In the genomic region with DNA sequence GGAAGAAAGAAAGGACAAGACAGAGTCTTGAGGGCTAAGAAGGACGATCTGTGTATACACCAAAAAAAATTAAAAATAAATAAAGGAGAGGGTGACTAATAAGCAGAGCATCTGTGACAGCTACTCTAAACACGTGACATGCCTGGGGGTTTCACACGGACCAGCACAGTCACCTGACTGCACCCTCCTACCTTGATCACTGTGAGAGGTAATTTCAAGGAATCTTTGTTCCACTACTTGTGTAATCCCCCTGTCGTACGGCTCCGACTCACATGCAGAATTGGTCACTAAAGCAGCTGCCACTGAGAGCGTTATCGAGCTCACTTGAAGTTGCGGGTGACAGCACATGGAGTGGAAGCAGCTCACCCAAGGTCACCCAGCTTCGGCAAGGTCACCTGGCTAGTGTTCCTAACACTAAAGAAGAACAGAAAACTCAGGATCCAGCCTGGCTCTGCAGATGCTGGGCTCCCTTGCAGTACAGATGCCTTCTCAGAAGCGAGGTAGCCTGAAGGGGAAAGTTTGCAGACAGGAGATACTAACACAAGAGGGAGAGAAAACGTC, we compare ENCODE assay signal across 20 mouse cellular contexts. TPM values are rescaled to one million over a fixed set of nuclear protein-coding genes. Genes with fewer than 3 reads are reported as not detected.
DNase-seq lines count a peak whose midpoint lies in the region; ATAC-seq and TF ChIP-seq lines count a peak whose summit lies in the region.
"Had no signal": no experiment of that assay in that cellular context is flagged by ENCODE, and none has a peak within 500 bp of the region (broad histone marks: within the 10 kb centered on the region; RNA-seq: fewer than 3 reads in every experiment).

No protein-coding gene starts in this region.

- H3K4me2 ChIP-seq in lung, embryonic 14.5 days, result no peak overlapping the region
- H3K4me2 ChIP-seq in lung, postnatal 0 days (replicated peaks; ENCODE audit: low read depth, low read length), result no peak overlapping the region
- peak overlapping the region; percentile 40 for H3K4me2 ChIP-seq in heart, embryonic 13.5 days
- H3K4me2 ChIP-seq in intestine, embryonic 16.5 days (ENCODE audit: low read depth, low read length), result no peak overlapping the region
- H3K4me2 ChIP-seq: forebrain, embryonic 13.5 days; hindbrain, embryonic 14.5 days; midbrain, embryonic 13.5 days; neural tube, embryonic 13.5 days had no signal

- H3K9me3 ChIP-seq in lung, embryonic 14.5 days (ENCODE audit: low read depth, low read length), result no peaks in the 10 kb centered on the region
- H3K9me3 ChIP-seq in lung, postnatal 0 days (ENCODE audit: low read length), result no peaks in the 10 kb centered on the region
- H3K9me3 ChIP-seq in heart, embryonic 13.5 days, result no peaks in the 10 kb centered on the region
- no peaks in the 10 kb centered on the region for H3K9me3 ChIP-seq in intestine, embryonic 16.5 days (ENCODE audit: control insufficient read depth, low read length)
- H3K9me3 ChIP-seq: forebrain, embryonic 13.5 days; midbrain, embryonic 13.5 days; neural tube, embryonic 13.5 days had no signal

- no peak overlapping the region for H3K9ac ChIP-seq in lung, embryonic 14.5 days
- no peak overlapping the region for H3K9ac ChIP-seq in lung, postnatal 0 days (replicated peaks; ENCODE audit: low read depth)
- peak overlapping the region; percentile 48 for H3K9ac ChIP-seq in heart, embryonic 13.5 days
- H3K9ac ChIP-seq in intestine, embryonic 16.5 days (ENCODE audit: low read depth, low read length), result no peak overlapping the region
- H3K9ac ChIP-seq: forebrain, embryonic 13.5 days; hindbrain, embryonic 14.5 days; liver, embryonic 14.5 days; midbrain, embryonic 13.5 days; neural tube, embryonic 13.5 days had no signal

- no peak for ATAC-seq in lung, embryonic 14.5 days (ENCODE audit: insufficient read depth)
- ATAC-seq in lung, postnatal 0 days, result no peak
- ATAC-seq in heart, embryonic 13.5 days (ENCODE audit: extremely low read depth, insufficient number of reproducible peaks, low FRiP score, low TSS enrichment), result no peak
- peak; percentile 71 for ATAC-seq in inflammation-experienced regulatory T-cells, adult 6 months
- ATAC-seq in intestine, embryonic 16.5 days, result no peak
- ATAC-seq: forebrain, embryonic 13.5 days; intestine, postnatal 0 days; midbrain, embryonic 13.5 days had no signal

- no peak for TF ChIP-seq EP300 in lung, postnatal 0 days (IDR thresholded peaks at IDR 0.05)

- no peak for TF ChIP-seq CTCF in lung, embryonic 14.5 days (IDR thresholded peaks at IDR 0.05; ENCODE audit: low read depth)
- TF ChIP-seq CTCF in lung, postnatal 0 days (IDR thresholded peaks at IDR 0.05), result no peak

- no peaks in the 10 kb centered on the region for H3K27me3 ChIP-seq in lung, embryonic 14.5 days (ENCODE audit: insufficient read depth, low read length)
- H3K27me3 ChIP-seq in lung, postnatal 0 days (replicated peaks; ENCODE audit: insufficient read depth, low read length), result no peaks in the 10 kb centered on the region
- no peaks in the 10 kb centered on the region for H3K27me3 ChIP-seq in heart, embryonic 13.5 days (replicated peaks)
- no peaks in the 10 kb centered on the region for H3K27me3 ChIP-seq in intestine, embryonic 16.5 days (replicated peaks; ENCODE audit: control insufficient read depth, insufficient read depth, low read length)
- H3K27me3 ChIP-seq: forebrain, embryonic 13.5 days; midbrain, embryonic 13.5 days; neural tube, embryonic 13.5 days had no signal

- no peak overlapping the region for H3K4me3 ChIP-seq in lung, embryonic 14.5 days (ENCODE audit: low read depth, low read length)
- H3K4me3 ChIP-seq in lung, postnatal 0 days (ENCODE audit: low read depth, low read length), result no peak overlapping the region
- H3K4me3 ChIP-seq in heart, embryonic 13.5 days, result no peak overlapping the region
- H3K4me3 ChIP-seq in intestine, embryonic 16.5 days (ENCODE audit: low read length), result no peak overlapping the region
- H3K4me3 ChIP-seq: erythroblast, embryonic 14.5 days; forebrain, embryonic 13.5 days; midbrain, embryonic 13.5 days; neural tube, embryonic 13.5 days had no signal

- H3K4me1 ChIP-seq in lung, embryonic 14.5 days (ENCODE audit: insufficient read depth), result peaks cover 16% of the 10 kb centered on the region; the same call in 1 of the 2 replicates
- H3K4me1 ChIP-seq in lung, postnatal 0 days (ENCODE audit: insufficient read depth, low read depth, low read length), result peaks cover 3% of the 10 kb centered on the region; the same call in 1 of the 2 replicates
- peaks cover 91% of the 10 kb centered on the region for H3K4me1 ChIP-seq in heart, embryonic 13.5 days
- no peaks in the 10 kb centered on the region for H3K4me1 ChIP-seq in intestine, embryonic 16.5 days (ENCODE audit: control insufficient read depth, insufficient read depth, low read length)

- peak; percentile 89 for DNase-seq in heart, adult 11 months
- DNase-seq in heart, adult 8-10 months (ENCODE audit: low spot score), result no peak
- DNase-seq in lung, embryonic 14.5 days, result no peak
- DNase-seq in lung, postnatal 0 days (ENCODE audit: low spot score), result no peak
- DNase-seq in urinary bladder, adult 2 months (ENCODE audit: low spot score), result no peak
- DNase-seq: cerebellum, adult 2 months; gastrocnemius, postnatal 10 days; right cerebral cortex, adult 18-20 months; thymus, postnatal 36 days had no signal

- H3K27ac ChIP-seq in lung, embryonic 14.5 days (ENCODE audit: low read depth), result peak overlapping the region; percentile 15; the same call in 1 of the 2 replicates
- no peak overlapping the region for H3K27ac ChIP-seq in lung, postnatal 0 days (ENCODE audit: low read length)
- peak overlapping the region; percentile 90 for H3K27ac ChIP-seq in heart, embryonic 13.5 days (replicated peaks)
- H3K27ac ChIP-seq in intestine, embryonic 16.5 days (ENCODE audit: low read length), result no peak overlapping the region
- H3K27ac ChIP-seq: forebrain, embryonic 13.5 days; hindbrain, embryonic 14.5 days; kidney, postnatal 0 days; liver, embryonic 14.5 days; midbrain, embryonic 13.5 days; neural tube, embryonic 13.5 days had no signal

- 0 out of 2 replicates have a peak, but pooled peaks cover 3% of the 10 kb centered on the region for H3K36me3 ChIP-seq in lung, embryonic 14.5 days (ENCODE audit: insufficient read depth)
- H3K36me3 ChIP-seq in lung, postnatal 0 days (ENCODE audit: insufficient read depth, low read length), result no peaks in the 10 kb centered on the region
- H3K36me3 ChIP-seq in heart, embryonic 13.5 days, result peaks cover 8% of the 10 kb centered on the region
- H3K36me3 ChIP-seq in intestine, embryonic 16.5 days (ENCODE audit: control insufficient read depth, insufficient read depth, low read length), result 0 out of 2 replicates have a peak, but pooled peaks cover 4% of the 10 kb centered on the region
- H3K36me3 ChIP-seq: midbrain, embryonic 13.5 days; neural tube, embryonic 13.5 days had no signal

- 54% methylated on average over 12 of the region's 12 CpGs for WGBS in lung, embryonic 14.5 days
- 55% methylated on average over 12 of the region's 12 CpGs for WGBS in lung, postnatal 0 days
- 29% methylated on average over 12 of the region's 12 CpGs for WGBS in heart, embryonic 13.5 days
- WGBS in intestine, embryonic 16.5 days, result 62% methylated on average over 12 of the region's 12 CpGs

RNA-seq across cellular contexts. Expression of a gene that starts 20.6 kb away (rescaled TPM):
- total RNA-seq in heart, adult 8-10 months (2022), result 100 to 1,000 TPM; 113 to 126 (median 121) TPM
- 35.4 and 40.4 TPM in 2 replicates for polyA plus RNA-seq in lung, embryonic 14.5 days (2014; fragmentation: Nextera tagmentation; extraction: Ambion mirVana)
- 30.5 TPM in 2 replicates for polyA plus RNA-seq in lung, postnatal 0 days (2015; fragmentation: Nextera tagmentation; extraction: Ambion mirVana)
- polyA plus RNA-seq in heart, embryonic 13.5 days (2015; fragmentation: Nextera tagmentation; extraction: Ambion mirVana), result 22.9 and 32.9 TPM in 2 replicates
- polyA plus RNA-seq in inflammation-experienced regulatory T-cells, adult 6 months (2017; shearing (Covaris generic)), result 1 to 10 TPM; 4.1 to 9.6 (median 6.5) TPM
- polyA plus RNA-seq in urinary bladder, adult 2 months (2012; rRNA removed), result 25.5 and 35.3 TPM in 2 replicates
- 6.2 and 7.6 TPM in 2 replicates for polyA plus RNA-seq in intestine, embryonic 16.5 days (2015; fragmentation: Nextera tagmentation; extraction: Ambion mirVana)

Comparison
In these comparisons a context has a peak if more than half of its experiments do, and no peak if none do; other contexts are left out.
1. H3K27ac ChIP-seq: peak in lung, embryonic 14.5 days (single experiment) and heart, embryonic 13.5 days (single experiment); none in lung, postnatal 0 days (single experiment) and intestine, embryonic 16.5 days (single experiment).